Mouse (Mus musculus): ENCODE measurements around the gene Wdr4. TPM values are rescaled to one million over a fixed set of nuclear protein-coding genes. Genes with fewer than 3 reads are reported as not detected.
A peak's percentile ranks its signal among the peaks of the same experiment; 100 is the strongest.

The Wdr4 gene
- total RNA-seq, 2 experiments from 2014 or later = 26.5 to 28.0 TPM

- peak; percentile 55 to 78 for DNase-seq (ENCODE audit: low spot score in 2 of 2)
- intact Hi-C loops (cut with DNase I) = no loop called here
Observed at GRCm38 (mm10) chr17:31456723-31457567, 62.8 kb downstream of the Wdr4 start.

GRCm38 (mm10) chr17:31454056-31454455, 65.7 kb downstream of the Wdr4 start:
- no peak for DNase-seq (ENCODE audit: low spot score in 2 of 2)
- intact Hi-C loops (cut with DNase I) = loop anchor here (5.0 kb wide), 1 partner anchor 67 kb away; the partner anchor contains the start of gene Pde9a

GRCm38 (mm10) chr17:31453476-31453875, 66.3 kb downstream of the Wdr4 start:
- DNase-seq (ENCODE audit: low spot score in 2 of 2) = no peak
- intact Hi-C loops (cut with DNase I) = loop anchor here (5.0 kb wide), 1 partner anchor 66 kb away; the partner anchor contains the start of gene Pde9a

- intact Hi-C loops (cut with DNase I) = loop anchor here (5.0 kb wide), 1 partner anchor 66 kb away; the partner anchor contains the start of gene Pde9a
- DNase-seq (ENCODE audit: low spot score in 2 of 2) = no peak
Observed at GRCm38 (mm10) chr17:31452816-31453215, 67.0 kb downstream of the Wdr4 start.

GRCm38 (mm10) chr17:31451179-31451708, 68.5 kb downstream of the Wdr4 start:
- peak; percentile 53 to 58 for DNase-seq (ENCODE audit: low spot score in 2 of 2)
- intact Hi-C loops (cut with DNase I) = loop anchor here (5.0 kb wide), 1 partner anchor 64 kb away; the partner anchor contains the start of gene Pde9a

- peak in 1 of 2 experiments; percentile 49 for DNase-seq (ENCODE audit: low spot score in 2 of 2)
Observed at GRCm38 (mm10) chr17:31450206-31450605, 69.6 kb downstream of the Wdr4 start.

GRCm38 (mm10) chr17:31448519-31448918, 71.3 kb downstream of the Wdr4 start:
- intact Hi-C loops (cut with DNase I) = loop anchor here (5.0 kb wide), 1 partner anchor 71 kb away; no protein-coding TSS in a partner anchor
- peak; percentile 37 to 68 for DNase-seq (ENCODE audit: low spot score in 2 of 2)

More at GRCm38 (mm10) chr17:31450206-31450605, 69.6 kb downstream of the Wdr4 start:
- intact Hi-C loops (cut with DNase I) = loop anchor here (5.0 kb wide), 1 partner anchor 63 kb away; the partner anchor contains the start of gene Pde9a

GRCm38 (mm10) chr17:31447766-31448165, 72.0 kb downstream of the Wdr4 start:
- DNase-seq (ENCODE audit: low spot score in 2 of 2) = no peak
- intact Hi-C loops (cut with DNase I) = loop anchor here (5.0 kb wide), 1 partner anchor 70 kb away; no protein-coding TSS in a partner anchor

GRCm38 (mm10) chr17:31445061-31445731, 74.6 kb downstream of the Wdr4 start:
- DNase-seq (ENCODE audit: low spot score in 2 of 2) = no peak
- intact Hi-C loops (cut with DNase I) = loop anchor here (5.0 kb wide), 1 partner anchor 68 kb away; no protein-coding TSS in a partner anchor

Small RNA genes lying within 50 kb of the gene (microRNA-seq; reads per million reads assigned to microRNA genes)
- gene Gm24970 = 0 to 0.53 reads per million in 2 experiments

Other genes with a start within 250 kb of the Wdr4 start
- gene Rsph1, start 242.6 kb downstream of the Wdr4 start, total RNA-seq (2021) = 10 to 100 TPM; 13.6 to 17.6 TPM
- gene Slc37a1, start 233.2 kb downstream of the Wdr4 start, total RNA-seq (2021) = 1 to 10 TPM; 4.7 to 6.6 TPM
- 10 to 100 TPM; 24.4 to 27.2 TPM for gene Pde9a, start 133.8 kb downstream of the Wdr4 start, total RNA-seq (2021)
- 100 to 1,000 TPM; 311 to 320 TPM for gene Ndufv3, start 135 bp upstream of the Wdr4 start, total RNA-seq (2021)
- 10 to 100 TPM; 12.4 to 14.4 TPM for gene Pknox1, start 44.8 kb upstream of the Wdr4 start, total RNA-seq (2021)
- 10 to 100 TPM; 45.9 to 48.6 TPM for gene Cbs, start 117.3 kb upstream of the Wdr4 start, total RNA-seq (2021)
- 100 to 1,000 TPM; 101 to 110 TPM for gene U2af1, start 138.9 kb upstream of the Wdr4 start, total RNA-seq (2021)
- gene Cryaa, start 157.8 kb upstream of the Wdr4 start, total RNA-seq (2021) = under 1 TPM; 0.37 to 0.61 TPM

All from left cerebral cortex, postnatal 14 days (tissue).